Mouse (Mus musculus) myocyte (in vitro differentiated cells): ENCODE measurements around the gene Slc16a12. TPM values are rescaled to one million over a fixed set of nuclear protein-coding genes. Genes with fewer than 3 reads are reported as not detected.
A peak's percentile ranks its signal among the peaks of the same experiment; 100 is the strongest.

Experiments
- H3K27me3 ChIP-seq: one replicate; pipeline ENCODE4 v1.6.1; 2011; ENCODE audit not compliant: control insufficient read depth, insufficient read depth, insufficient read length
- H3K36me3 ChIP-seq: one replicate; pipeline ENCODE4 v1.6.1; 2011; ENCODE audit not compliant: control insufficient read depth, insufficient read depth
- H3K4me2 ChIP-seq: one replicate; pipeline ENCODE4 v1.6.1; 2011; ENCODE audit warnings: low read depth, control low read depth
- H3K4me3 ChIP-seq: one replicate; pipeline ENCODE4 v1.5.1; 2011; ENCODE audit warnings: mild to moderate bottlenecking, control low read depth, moderate library complexity
- H3K79me2 ChIP-seq: one replicate; pipeline ENCODE4 v1.6.1; 2011; ENCODE audit not compliant: control insufficient read depth, insufficient read depth
- H3ac ChIP-seq: one replicate; pipeline ENCODE4 v1.6.1; 2011; ENCODE audit not compliant: control insufficient read depth, insufficient read length
- CEBPB ChIP-seq: IDR thresholded peaks from 2 replicates; pipeline ENCODE4 v1.6.1; 2011; ENCODE audit warnings: mild to moderate bottlenecking, moderate library complexity; ENCODE audit not compliant: poor library complexity, insufficient read depth, severe bottlenecking
- E2F4 ChIP-seq: IDR thresholded peaks from one replicate; pipeline ENCODE4 v1.6.1; 2011; ENCODE audit warnings: mild to moderate bottlenecking, control low read depth, moderate library complexity; ENCODE audit not compliant: insufficient read depth
- MAX ChIP-seq: IDR thresholded peaks from one replicate; pipeline ENCODE4 v1.6.1; 2011; ENCODE audit warnings: low read depth, mild to moderate bottlenecking, control low read depth
- MYOD1 ChIP-seq, 3 experiments: IDR thresholded peaks; one replicate each; pipeline ENCODE4 v1.6.1; 2011; ENCODE audit warnings: control low read depth in 2 of 3, low read depth in 2 of 3, mild to moderate bottlenecking in 2 of 3, moderate library complexity in 1 of 3; ENCODE audit not compliant: insufficient read length in 2 of 3, control insufficient read depth in 1 of 3
- MYOG ChIP-seq, 3 experiments: IDR thresholded peaks; one replicate each; pipeline ENCODE4 v1.6.1; 2011; ENCODE audit warnings: control low read depth in 2 of 3, low read depth in 2 of 3, mild to moderate bottlenecking in 2 of 3; ENCODE audit not compliant: insufficient read length in 2 of 3, control insufficient read depth in 1 of 3, insufficient read depth in 1 of 3
- POLR2A ChIP-seq: IDR thresholded peaks from one replicate; pipeline ENCODE4 v1.6.1; 2011; ENCODE audit warnings: low read depth, mild to moderate bottlenecking, control low read depth, moderate library complexity; ENCODE audit not compliant: insufficient read length
- POLR2AphosphoS2 ChIP-seq: IDR thresholded peaks from one replicate; pipeline ENCODE4 v1.6.1; 2011; ENCODE audit warnings: low read depth, control low read depth; ENCODE audit not compliant: insufficient read length
- REST ChIP-seq: IDR thresholded peaks from one replicate; pipeline ENCODE4 v1.6.1; 2011; ENCODE audit warnings: mild to moderate bottlenecking, control low read depth, moderate library complexity; ENCODE audit not compliant: insufficient read depth, insufficient read length
- SRF ChIP-seq: IDR thresholded peaks from one replicate; pipeline ENCODE4 v1.6.1; 2011; ENCODE audit warnings: low read depth; ENCODE audit not compliant: control insufficient read depth, insufficient read length
- TCF12 ChIP-seq: IDR thresholded peaks from one replicate; pipeline ENCODE4 v1.6.1; 2011; ENCODE audit warnings: mild to moderate bottlenecking, control low read depth; ENCODE audit not compliant: poor library complexity, insufficient read depth, severe bottlenecking
- TCF3 ChIP-seq: IDR thresholded peaks from one replicate; pipeline ENCODE4 v1.6.1; 2011; ENCODE audit warnings: low read depth, control low read depth; ENCODE audit not compliant: insufficient read length
- USF1 ChIP-seq: IDR thresholded peaks from one replicate; pipeline ENCODE4 v1.6.1; 2011; ENCODE audit warnings: low read depth, mild to moderate bottlenecking, control low read depth, moderate library complexity
- polyA plus RNA-seq: library from polyadenylated mRNA; unstranded; fragments of >200 nt; fragmentation: generic; extraction: Trizol; gene quantifications from one replicate; pipeline ENCODE4 v1.2.1, GENCODE M21; 2012; ENCODE audit warnings: missing spikeins

Slc16a12 gene
- polyA plus RNA-seq, 1 experiment: 0.04 TPM

GRCm38 (mm10) chr19:34678428-34678827 lies 68.7 kb downstream of the Slc16a12 start:
- H3K4me2 ChIP-seq: peak overlapping the region; percentile 12
- no peaks in the 10 kb centered on the region for H3K36me3 ChIP-seq
- TF ChIP-seq MYOD1 (IDR thresholded peaks at IDR 0.05; ENCODE audit: control insufficient read depth in 1 of 3, insufficient read length in 2 of 3, low read depth in 2 of 3) (no peak), TCF12 (no peak)
- no peaks in the 10 kb centered on the region for H3K79me2 ChIP-seq
- no peak overlapping the region for H3K4me3 ChIP-seq
- no peaks in the 10 kb centered on the region for H3K27me3 ChIP-seq
- no peak overlapping the region for H3ac ChIP-seq

- Histone ChIP-seq H3K36me3 (no peaks in the 10 kb centered on the region), H3ac (no peak overlapping the region), H3K27me3 (no peaks in the 10 kb centered on the region), H3K4me3 (no peak overlapping the region), H3K4me2 (no peak overlapping the region), H3K79me2 (no peaks in the 10 kb centered on the region)
- TF ChIP-seq E2F4: no peak
- TF ChIP-seq POLR2A: no peak
- TF ChIP-seq USF1: no peak
- TF ChIP-seq MAX: no peak
- no peak for TF ChIP-seq POLR2AphosphoS2
Measured at GRCm38 (mm10) chr19:34673476-34673875, 73.6 kb downstream of the Slc16a12 start.

GRCm38 (mm10) chr19:34666127-34666526 lies 81.0 kb downstream of the Slc16a12 start:
- peak; percentile 18 for TF ChIP-seq E2F4
- no peak for TF ChIP-seq TCF12
- no peak for TF ChIP-seq MAX
- no peak for TF ChIP-seq POLR2A
- TF ChIP-seq SRF: no peak
- no peak for TF ChIP-seq MYOD1 (IDR thresholded peaks at IDR 0.05; ENCODE audit: control insufficient read depth in 1 of 3, insufficient read length in 2 of 3, low read depth in 2 of 3)
- TF ChIP-seq POLR2AphosphoS2: no peak
- TF ChIP-seq REST: no peak
- TF ChIP-seq USF1: no peak
- no peak overlapping the region for H3K4me3 ChIP-seq
- no peaks in the 10 kb centered on the region for H3K36me3 ChIP-seq
- H3K4me2 ChIP-seq: no peak overlapping the region
- no peak overlapping the region for H3ac ChIP-seq
- H3K27me3 ChIP-seq: peaks cover under 1% of the 10 kb centered on the region
- no peaks in the 10 kb centered on the region for H3K79me2 ChIP-seq

- H3K4me3 ChIP-seq: peak overlapping the region; percentile 2
- H3K36me3 ChIP-seq: no peaks in the 10 kb centered on the region
- TF ChIP-seq USF1 (no peak), SRF (no peak), E2F4 (no peak), MAX (no peak), MYOD1 (IDR thresholded peaks at IDR 0.05; ENCODE audit: control insufficient read depth in 1 of 3, insufficient read length in 2 of 3, low read depth in 2 of 3) (no peak)
- H3K79me2 ChIP-seq: no peaks in the 10 kb centered on the region
- peak overlapping the region; percentile 93 for H3K4me2 ChIP-seq
- no peak overlapping the region for H3ac ChIP-seq
- peaks cover 16% of the 10 kb centered on the region for H3K27me3 ChIP-seq
Measured at GRCm38 (mm10) chr19:34662740-34663139, 84.3 kb downstream of the Slc16a12 start.

- Histone ChIP-seq H3K36me3 (no peaks in the 10 kb centered on the region), H3K27me3 (peaks cover 16% of the 10 kb centered on the region), H3K4me3 (peak overlapping the region; percentile 2), H3ac (no peak overlapping the region), H3K4me2 (peak overlapping the region; percentile 93), H3K79me2 (no peaks in the 10 kb centered on the region)
- TF ChIP-seq MAX: no peak
- no peak for TF ChIP-seq E2F4
- no peak for TF ChIP-seq CEBPB
- no peak for TF ChIP-seq TCF12
- TF ChIP-seq POLR2AphosphoS2: no peak
- TF ChIP-seq USF1: no peak
- no peak for TF ChIP-seq REST
- no peak for TF ChIP-seq MYOG (IDR thresholded peaks at IDR 0.05; ENCODE audit: control insufficient read depth in 1 of 3, insufficient read depth in 1 of 3, insufficient read length in 2 of 3, low read depth in 2 of 3)
- TF ChIP-seq SRF: no peak
- no peak for TF ChIP-seq POLR2A
- TF ChIP-seq MYOD1 (IDR thresholded peaks at IDR 0.05; ENCODE audit: control insufficient read depth in 1 of 3, insufficient read length in 2 of 3, low read depth in 2 of 3): no peak
- no peak for TF ChIP-seq TCF3
Measured at GRCm38 (mm10) chr19:34662067-34662507, 85.0 kb downstream of the Slc16a12 start.
